Mouse (Mus musculus): ENCODE data around the gene Ttc7.

Ttc7 gene

GRCm38 (mm10) chr17:87337683-87338082 is 55.0 kb downstream of the Ttc7 start:
- DNase-seq (ENCODE audit: low spot score), result no peak

- DNase-seq (ENCODE audit: low spot score), result no peak
Measured at GRCm38 (mm10) chr17:87339122-87339521, 56.4 kb downstream of the Ttc7 start.

- no peak for DNase-seq (ENCODE audit: low spot score)
Measured at GRCm38 (mm10) chr17:87343060-87343703, 60.5 kb downstream of the Ttc7 start.

GRCm38 (mm10) chr17:87344441-87345251 is 62.0 kb downstream of the Ttc7 start:
- peak; percentile 15 for DNase-seq (ENCODE audit: low spot score)

GRCm38 (mm10) chr17:87345252-87345593 is 62.5 kb downstream of the Ttc7 start:
- DNase-seq (ENCODE audit: low spot score), result no peak

GRCm38 (mm10) chr17:87348353-87348752 is 65.7 kb downstream of the Ttc7 start:
- DNase-seq (ENCODE audit: low spot score), result no peak

- no peak for DNase-seq (ENCODE audit: low spot score)
Measured at GRCm38 (mm10) chr17:87349069-87349468, 66.4 kb downstream of the Ttc7 start.

- DNase-seq (ENCODE audit: low spot score), result no peak
Measured at GRCm38 (mm10) chr17:87349575-87349974, 66.9 kb downstream of the Ttc7 start.

- no peak for DNase-seq (ENCODE audit: low spot score)
Measured at GRCm38 (mm10) chr17:87350471-87351240, 68.0 kb downstream of the Ttc7 start.

GRCm38 (mm10) chr17:87351241-87352105 is 68.8 kb downstream of the Ttc7 start:
- DNase-seq (ENCODE audit: low spot score), result no peak

GRCm38 (mm10) chr17:87352106-87352897 is 69.6 kb downstream of the Ttc7 start:
- no peak for DNase-seq (ENCODE audit: low spot score)

GRCm38 (mm10) chr17:87352898-87353225 is 70.2 kb downstream of the Ttc7 start:
- no peak for DNase-seq (ENCODE audit: low spot score)

- DNase-seq (ENCODE audit: low spot score), result no peak
Measured at GRCm38 (mm10) chr17:87353745-87354320, 71.1 kb downstream of the Ttc7 start.

- no peak for DNase-seq (ENCODE audit: low spot score)
Measured at GRCm38 (mm10) chr17:87355456-87355855, 72.8 kb downstream of the Ttc7 start.

GRCm38 (mm10) chr17:87356261-87356660 is 73.6 kb downstream of the Ttc7 start:
- no peak for DNase-seq (ENCODE audit: low spot score)

- DNase-seq (ENCODE audit: low spot score), result no peak
Measured at GRCm38 (mm10) chr17:87357506-87357905, 74.8 kb downstream of the Ttc7 start.

- DNase-seq (ENCODE audit: low spot score), result no peak
Measured at GRCm38 (mm10) chr17:87361132-87361531, 78.4 kb downstream of the Ttc7 start.

GRCm38 (mm10) chr17:87364108-87364507 is 81.4 kb downstream of the Ttc7 start:
- DNase-seq (ENCODE audit: low spot score), result no peak

GRCm38 (mm10) chr17:87365268-87365667 is 82.6 kb downstream of the Ttc7 start:
- DNase-seq (ENCODE audit: low spot score), result no peak

- DNase-seq (ENCODE audit: low spot score), result no peak
Measured at GRCm38 (mm10) chr17:87366520-87366919, 83.8 kb downstream of the Ttc7 start.

- DNase-seq (ENCODE audit: low spot score), result no peak
Measured at GRCm38 (mm10) chr17:87367228-87367627, 84.5 kb downstream of the Ttc7 start.

All from spleen, adult 12 weeks (tissue).